Mouse (Mus musculus) embryonic fibroblast, embryonic 13.5 days (primary cell): ENCODE data around the gene 4933427D14Rik.

Experiments used
- CTCF ChIP-seq: IDR thresholded peaks from 2 replicates; pipeline ENCODE4 v1.5.1; 2011; ENCODE audit warnings: mild to moderate bottlenecking, control low read depth, low read length, moderate library complexity, borderline replicate concordance; ENCODE audit not compliant: insufficient read depth
- POLR2A ChIP-seq: IDR thresholded peaks from 2 replicates; pipeline ENCODE4 v1.6.1; 2011; ENCODE audit warnings: low read depth, mild to moderate bottlenecking, control low read depth, low read length, moderate library complexity

GRCm38 (mm10) chr11:72127450-72128189, 79.6 kb downstream of the 4933427D14Rik start:
- TF ChIP-seq CTCF, result no peak
- TF ChIP-seq POLR2A, result no peak
